Mouse (Mus musculus) adrenal gland, adult 10 weeks (tissue): ENCODE measurements around the gene Tnni2. TPM values are rescaled to one million over a fixed set of nuclear protein-coding genes. Genes with fewer than 3 reads are reported as not detected.

Experiments
- polyA plus RNA-seq: library from polyadenylated mRNA; stranded (reverse); fragments of 350-450 nt; fragmentation: Illumina TruSeq; extraction: RNeasy Lipid Tissue Mini Kit (QIAGEN cat#74804); gene quantifications from one replicate; pipeline ENCODE4 v1.2.3, GENCODE M21; 2014; ENCODE audit warnings: low read depth, low replicate concordance

The Tnni2 gene
- polyA plus RNA-seq: 4.4 TPM

GRCm38 (mm10) chr7:142441585-142441984 is at the start of gene Tnni2:
Gene Tnni2, plus strand, starts transcription at chr7:142441808.

GRCm38 (mm10) chr7:142434137-142434865 is 7.3 kb upstream of the Tnni2 start, which contains the start of gene Syt8:
Gene Syt8, plus strand, starts transcription at chr7:142434850.

GRCm38 (mm10) chr7:142460636-142461077 is 19.0 kb downstream of the Tnni2 start, which contains the start of gene Lsp1:
Gene Lsp1, plus strand, starts transcription at chr7:142460809.

Other genes starting within 250 kb of the Tnni2 start
- gene Krtap5-3, start 240.4 kb upstream of the Tnni2 start, polyA plus RNA-seq: not detected
- not detected for gene Gm7579, start 229.9 kb upstream of the Tnni2 start, polyA plus RNA-seq
- not detected for gene Krtap5-5, start 211.8 kb upstream of the Tnni2 start, polyA plus RNA-seq
- gene Gm40460, start 200.7 kb upstream of the Tnni2 start, polyA plus RNA-seq: not detected
- not detected for gene Gm2431, start 183.5 kb upstream of the Tnni2 start, polyA plus RNA-seq
- not detected for gene Gm4559, start 167.4 kb upstream of the Tnni2 start, polyA plus RNA-seq
- not detected for gene Krtap5-1, start 144.7 kb upstream of the Tnni2 start, polyA plus RNA-seq
- not detected for gene Krtap5-4, start 138.3 kb upstream of the Tnni2 start, polyA plus RNA-seq
- not detected for gene Ifitm10, start 68.1 kb upstream of the Tnni2 start, polyA plus RNA-seq
- 31.1 TPM for gene Gm49369, start 59.1 kb upstream of the Tnni2 start, polyA plus RNA-seq
- gene Ctsd, start 53.8 kb upstream of the Tnni2 start, polyA plus RNA-seq: 97.6 TPM
- gene Syt8, start 7.0 kb upstream of the Tnni2 start, polyA plus RNA-seq: not detected
- 3.0 TPM for gene Lsp1, start 19.0 kb downstream of the Tnni2 start, polyA plus RNA-seq
- 37.0 TPM for gene Tnnt3, start 57.0 kb downstream of the Tnni2 start, polyA plus RNA-seq
- 3.2 TPM for gene Mrpl23, start 90.9 kb downstream of the Tnni2 start, polyA plus RNA-seq
- gene Igf2, start 225.0 kb downstream of the Tnni2 start, polyA plus RNA-seq: 12.1 TPM
- not detected for gene Gm49394, start 228.1 kb downstream of the Tnni2 start, polyA plus RNA-seq